In the genomic region with DNA sequence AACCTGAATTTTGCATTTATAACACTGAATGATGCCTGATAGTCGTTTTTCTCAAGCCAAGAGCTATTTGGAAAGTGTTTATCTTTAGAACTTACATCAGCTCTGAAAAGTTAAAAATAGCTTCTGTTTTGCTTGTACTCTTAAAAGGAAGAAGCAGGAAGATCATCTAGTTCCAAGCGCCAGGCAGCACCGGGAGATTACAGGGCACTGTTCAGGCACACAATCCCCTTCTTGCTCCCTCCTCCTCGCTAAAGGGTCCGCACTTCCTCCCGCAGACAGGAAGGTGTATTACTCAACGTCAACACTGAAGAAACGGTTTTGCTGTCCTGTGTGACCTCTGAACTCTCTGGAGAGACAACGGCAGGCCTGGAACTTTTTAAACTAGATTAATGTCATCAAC, we compare ENCODE assay signal across 8 mouse cellular contexts. TPM values are rescaled to one million over a fixed set of nuclear protein-coding genes. Genes with fewer than 3 reads are reported as not detected.
A peak's percentile ranks its signal among the peaks of the same experiment; 100 is the strongest.
DNase-seq lines count a peak whose midpoint lies in the region; ATAC-seq and TF ChIP-seq lines count a peak whose summit lies in the region.

No protein-coding gene starts in this region.

- 74% methylated on average over 9 of the region's 9 CpGs for WGBS in midbrain, embryonic 11.5 days

- no peak overlapping the region for H3K4me2 ChIP-seq in midbrain, embryonic 11.5 days

- no peaks in the 10 kb centered on the region for H3K36me3 ChIP-seq in midbrain, embryonic 11.5 days (ENCODE audit: control insufficient read depth, insufficient read depth, low read length)

- no peak overlapping the region; the same call in 1 of the 2 replicates for H3K4me3 ChIP-seq in layer of hippocampus, adult 2 months
- no peak overlapping the region for H3K4me3 ChIP-seq in midbrain, embryonic 11.5 days (ENCODE audit: low read depth, low read length)

- no peak for ATAC-seq in midbrain, embryonic 11.5 days (ENCODE audit: low FRiP score)

- H3K9ac ChIP-seq in midbrain, embryonic 11.5 days (ENCODE audit: low read length), result no peak overlapping the region

- peak overlapping the region; percentile 75 for H3K27ac ChIP-seq in layer of hippocampus, adult 2 months
- no peak overlapping the region for H3K27ac ChIP-seq in midbrain, embryonic 11.5 days (ENCODE audit: low read depth, low read length)

- no peak for DNase-seq in layer of hippocampus, adult 2 months (ENCODE audit: low spot score in 2 of 2)
- DNase-seq in layer of hippocampus, adult 11-12 months (ENCODE audit: low spot score), result no peak
- DNase-seq in heart, adult 8-10 months (ENCODE audit: low spot score), result peak; percentile 82
- peak; percentile 53 for DNase-seq in kidney, postnatal 14 days
- DNase-seq in mesoderm, embryonic 11.5 days (ENCODE audit: low read depth, low spot score), result peak; percentile 12
- no peak for DNase-seq in right cerebral cortex, postnatal 10 days (ENCODE audit: low spot score in 2 of 2)
- no peak for DNase-seq in midbrain, embryonic 11.5 days (ENCODE audit: low spot score, missing footprints)
- DNase-seq in gastrocnemius, postnatal 4 days (ENCODE audit: low spot score in 2 of 2), result no peak

- no peak for TF ChIP-seq CTCF in layer of hippocampus, adult 2 months (conservative IDR thresholded peaks at IDR 0.05)

- H3K27me3 ChIP-seq in midbrain, embryonic 11.5 days (ENCODE audit: control insufficient read depth, insufficient read depth, low read length), result no peaks in the 10 kb centered on the region

- no peaks in the 10 kb centered on the region for H3K4me1 ChIP-seq in midbrain, embryonic 11.5 days (ENCODE audit: control insufficient read depth, insufficient read depth, low read length)

- no peaks in the 10 kb centered on the region for H3K9me3 ChIP-seq in midbrain, embryonic 11.5 days (ENCODE audit: control insufficient read depth, low read length)

RNA-seq across cellular contexts. Expression of a gene that starts 22.4 kb away (rescaled TPM):
- 100 to 1,000 TPM; 136 to 144 TPM for total RNA-seq in layer of hippocampus, adult 2 months (2021)
- total RNA-seq in heart, adult 8-10 months (2022), result 100 to 1,000 TPM; 213 to 261 (median 228) TPM
- 42.8 and 46.8 TPM in 2 replicates for polyA plus RNA-seq in midbrain, embryonic 11.5 days (2014; fragmentation: Nextera tagmentation; extraction: Ambion mirVana)
- 10 to 100 TPM; 79.5 to 94.5 TPM for total RNA-seq in gastrocnemius, postnatal 4 days (2021)

RNA-seq across cellular contexts. Expression of a gene that starts 58.8 kb away (rescaled TPM):
- 10 to 100 TPM; 54.4 to 56.0 TPM for total RNA-seq in layer of hippocampus, adult 2 months (2021)
- 10 to 100 TPM; 18.3 to 22.5 (median 20.3) TPM for total RNA-seq in heart, adult 8-10 months (2022)
- polyA plus RNA-seq in midbrain, embryonic 11.5 days (2014; fragmentation: Nextera tagmentation; extraction: Ambion mirVana), result 80.8 and 84.7 TPM in 2 replicates
- 10 to 100 TPM; 42.8 to 50.7 TPM for total RNA-seq in gastrocnemius, postnatal 4 days (2021)

Comparison
In these comparisons a context has a peak if more than half of its experiments do, and no peak if none do; other contexts are left out.
1. DNase-seq: peak in heart, adult 8-10 months (single experiment), kidney, postnatal 14 days (single experiment) and mesoderm, embryonic 11.5 days (single experiment); none in layer of hippocampus, adult 2 months (0 of 2), layer of hippocampus, adult 11-12 months (single experiment), right cerebral cortex, postnatal 10 days (0 of 2), midbrain, embryonic 11.5 days (single experiment) and gastrocnemius, postnatal 4 days (0 of 2).